In the genomic region with DNA sequence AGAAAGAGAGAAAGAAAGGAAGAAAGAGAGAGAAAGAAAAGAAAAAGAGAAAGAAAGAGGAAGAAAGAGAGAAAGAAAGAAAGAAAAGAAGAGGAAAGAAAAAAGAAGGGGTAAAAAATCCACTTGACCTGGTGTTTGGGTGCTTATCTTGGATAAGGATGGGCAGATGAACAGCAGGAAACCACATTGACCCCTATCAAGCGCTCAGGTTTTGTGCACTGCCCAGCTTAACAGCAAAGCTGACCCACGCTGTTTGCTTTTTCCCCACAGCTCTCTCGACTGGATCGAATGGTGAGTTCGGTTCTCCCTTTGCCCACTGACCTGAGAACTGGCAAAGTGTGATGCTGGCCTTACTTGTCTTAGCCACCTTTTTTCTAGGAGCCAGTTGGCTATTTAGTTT, we compare ENCODE assay signal across 29 mouse cellular contexts. TPM values are rescaled to one million over a fixed set of nuclear protein-coding genes. Genes with fewer than 3 reads are reported as not detected.
DNase-seq lines count a peak whose midpoint lies in the region; ATAC-seq and TF ChIP-seq lines count a peak whose summit lies in the region.
"Had no signal": no experiment of that assay in that cellular context is flagged by ENCODE, and none has a peak within 500 bp of the region (broad histone marks: within the 10 kb centered on the region; RNA-seq: fewer than 3 reads in every experiment).

No protein-coding gene starts in this region.

- no peak for ATAC-seq in megakaryocyte, adult 5-6 weeks (ENCODE audit: poor library complexity, severe bottlenecking)
- no peak for ATAC-seq in liver, embryonic 12.5 days
- ATAC-seq in megakaryocyte-erythroid progenitor cell, adult 5-6 weeks (replicated peaks; ENCODE audit: low FRiP score, low TSS enrichment, poor library complexity, severe bottlenecking) = peak; percentile 47
- ATAC-seq: activated CD4-positive, CD25-positive, alpha-beta regulatory T cell, adult 4 months; CD4-positive, CD25-positive, alpha-beta regulatory T cell, adult 4 months; forebrain, embryonic 13.5 days; hindbrain, embryonic 16.5 days had no signal

- 9% methylated on average over 5 of the region's 5 CpGs for WGBS in liver, embryonic 12.5 days (ENCODE audit: insufficient replicate concordance)

- H3K4me3 ChIP-seq in megakaryocyte, embryonic 14.5 days (replicated peaks) = peak overlapping the region; percentile 11
- no peak overlapping the region for H3K4me3 ChIP-seq in MEL (ENCODE audit: control insufficient read depth in 1 of 2, insufficient read depth in 1 of 2, low read depth in 2 of 2, low read length in 2 of 2)
- 0 out of 2 replicates have a peak overlapping the region, but pooled peaks have one; percentile 6 for H3K4me3 ChIP-seq in liver, embryonic 12.5 days
- H3K4me3 ChIP-seq: embryonic facial prominence, embryonic 10.5 days; embryonic facial prominence, embryonic 13.5 days; erythroblast, embryonic 14.5 days; forebrain, embryonic 10.5 days; forebrain, embryonic 13.5 days; heart, embryonic 12.5 days; heart, embryonic 15.5 days; hindbrain, embryonic 10.5 days; hindbrain, embryonic 13.5 days had no signal

- no peak overlapping the region for H3K9ac ChIP-seq in MEL (ENCODE audit: control insufficient read depth, low read depth, low read length, poor library complexity, severe bottlenecking)
- H3K9ac ChIP-seq in liver, embryonic 12.5 days = peak overlapping the region; percentile 35; the same call in 1 of the 2 replicates
- H3K9ac ChIP-seq: forebrain, embryonic 13.5 days; heart, embryonic 12.5 days; heart, embryonic 15.5 days; hindbrain, embryonic 13.5 days had no signal

- H3K4me2 ChIP-seq in liver, embryonic 12.5 days = peak overlapping the region; percentile 42
- H3K4me2 ChIP-seq: embryonic facial prominence, embryonic 13.5 days; forebrain, embryonic 13.5 days; heart, embryonic 12.5 days; heart, embryonic 15.5 days; hindbrain, embryonic 13.5 days had no signal

- H3K27ac ChIP-seq in MEL (ENCODE audit: control insufficient read depth, low read depth, low read length) = no peak overlapping the region
- no peak overlapping the region for H3K27ac ChIP-seq in liver, embryonic 12.5 days
- H3K27ac ChIP-seq: embryonic facial prominence, embryonic 10.5 days; forebrain, embryonic 10.5 days; forebrain, embryonic 13.5 days; heart, embryonic 15.5 days; hindbrain, embryonic 10.5 days; hindbrain, embryonic 13.5 days had no signal

- TF ChIP-seq POLR2A in MEL (IDR thresholded peaks at IDR 0.05; ENCODE audit: control insufficient read depth in 1 of 2, insufficient read depth in 1 of 2, low read depth in 1 of 2, low read length in 2 of 2, poor library complexity in 1 of 2) = no peak

- no peaks in the 10 kb centered on the region for H3K79me2 ChIP-seq in MEL (ENCODE audit: control insufficient read depth, insufficient read depth, low read length, poor library complexity)

- DNase-seq in MEL (ENCODE audit: low read depth, low spot score) = no peak
- DNase-seq in adrenal gland, postnatal 10 days = no peak
- no peak for DNase-seq in gastrocnemius, adult 18-20 months (ENCODE audit: low spot score)
- DNase-seq: adrenal gland, adult 8-10 months; adrenal gland, postnatal 36 days; cerebellum, adult 11 months; cerebellum, adult 2 months; cerebellum, adult 9-11 months; embryo, embryonic 11 days; gastrocnemius, postnatal 25 days; heart, adult 18-20 months; heart, postnatal 10 days; heart, postnatal 36 days had no signal

- no peaks in the 10 kb centered on the region for H3K9me3 ChIP-seq in megakaryocyte, embryonic 14.5 days
- no peaks in the 10 kb centered on the region for H3K9me3 ChIP-seq in MEL (replicated peaks; ENCODE audit: insufficient read depth, low read length)
- H3K9me3 ChIP-seq in liver, embryonic 12.5 days (replicated peaks) = no peaks in the 10 kb centered on the region
- H3K9me3 ChIP-seq: embryonic facial prominence, embryonic 10.5 days; embryonic facial prominence, embryonic 13.5 days; forebrain, embryonic 10.5 days; forebrain, embryonic 13.5 days; heart, embryonic 12.5 days; heart, embryonic 15.5 days; hindbrain, embryonic 10.5 days; hindbrain, embryonic 13.5 days had no signal

- H3K4me1 ChIP-seq in megakaryocyte, embryonic 14.5 days = peaks cover 27% of the 10 kb centered on the region
- H3K4me1 ChIP-seq in MEL (ENCODE audit: control insufficient read depth in 1 of 2, insufficient read depth in 2 of 2, low read length in 2 of 2) = peaks cover 0 to 3% of the 10 kb centered on the region in 2 experiments; a peak in 1 of 4 replicates
- H3K4me1 ChIP-seq in liver, embryonic 12.5 days = peaks cover 25% of the 10 kb centered on the region
- H3K4me1 ChIP-seq: embryonic facial prominence, embryonic 10.5 days; embryonic facial prominence, embryonic 13.5 days; forebrain, embryonic 10.5 days; forebrain, embryonic 13.5 days; heart, embryonic 12.5 days; heart, embryonic 15.5 days; hindbrain, embryonic 10.5 days; hindbrain, embryonic 13.5 days had no signal

- TF ChIP-seq EP300 in MEL (IDR thresholded peaks at IDR 0.05; ENCODE audit: low read depth in 1 of 2, low read length in 2 of 2) = peak in 1 of 2 experiments; percentile 32; a peak in 1 of 4 replicates

- peaks cover 67% of the 10 kb centered on the region for H3K36me3 ChIP-seq in megakaryocyte, embryonic 14.5 days (replicated peaks; ENCODE audit: low read length)
- H3K36me3 ChIP-seq in MEL (ENCODE audit: control insufficient read depth in 1 of 2, insufficient read depth in 2 of 2, low read length in 2 of 2) = no peaks in the 10 kb centered on the region
- no peaks in the 10 kb centered on the region for H3K36me3 ChIP-seq in liver, embryonic 12.5 days
- H3K36me3 ChIP-seq: embryonic facial prominence, embryonic 10.5 days; embryonic facial prominence, embryonic 13.5 days; forebrain, embryonic 10.5 days; hindbrain, embryonic 10.5 days; hindbrain, embryonic 13.5 days had no signal

- TF ChIP-seq RAD21 in MEL (IDR thresholded peaks at IDR 0.05; ENCODE audit: low read depth, low read length) = no peak

- H3K27me3 ChIP-seq in megakaryocyte, embryonic 14.5 days (replicated peaks) = no peaks in the 10 kb centered on the region
- H3K27me3 ChIP-seq in MEL (ENCODE audit: control insufficient read depth in 1 of 2, insufficient read depth in 2 of 2, low read length in 2 of 2) = no peaks in the 10 kb centered on the region
- no peaks in the 10 kb centered on the region for H3K27me3 ChIP-seq in liver, embryonic 12.5 days (replicated peaks)
- H3K27me3 ChIP-seq: embryonic facial prominence, embryonic 13.5 days; forebrain, embryonic 13.5 days; heart, embryonic 12.5 days; heart, embryonic 15.5 days; hindbrain, embryonic 13.5 days had no signal

- no peak for TF ChIP-seq CTCF in MEL (IDR thresholded peaks at IDR 0.05 in 2 of 3, conservative IDR thresholded peaks at IDR 0.05 in 1 of 3; ENCODE audit: control insufficient read depth in 1 of 3, insufficient read depth in 1 of 3, low read depth in 2 of 3, low read length in 3 of 3, poor library complexity in 1 of 3, severe bottlenecking in 1 of 3)

TF ChIP-seq in MEL, 35 proteins besides CTCF, POLR2A, EP300 and RAD21:
- TF ChIP-seq MAX (IDR thresholded peaks at IDR 0.05; ENCODE audit: low read length) = no peak
- TF ChIP-seq TAL1 (IDR thresholded peaks at IDR 0.05; ENCODE audit: low read length) = peak; percentile 29; the same call in 1 of the 2 replicates

RNA-seq across cellular contexts. Expression of a gene that starts 36.8 kb away (rescaled TPM):
- polyA plus RNA-seq in megakaryocyte, embryonic 14.5 days (2012; ENCODE audit: insufficient read depth, low replicate concordance) = 5.3 and 6.5 TPM in 2 replicates
- total RNA-seq in megakaryocyte, adult 5-6 weeks (2015) = 2.3 and 2.7 TPM in 2 replicates
- 3.1 and 3.8 TPM in 2 replicates for total RNA-seq in megakaryocyte, adult 5-6 weeks (2017)
- 2.7 and 3.1 TPM in 2 replicates for total RNA-seq in MEL (2012; rRNA removed)
- 1 to 10 TPM in 1 of 2 experiments, not detected in 1; 9.5 TPM for polyA plus RNA-seq in MEL (2012; ENCODE audit: insufficient read depth in 1 of 2, insufficient read length in 2 of 2, low read depth in 1 of 2, low replicate concordance in 2 of 2, missing spikeins in 1 of 2)
- 5.6 and 6.6 TPM in 2 replicates for polyA plus RNA-seq in liver, embryonic 12.5 days (2016; fragmentation: Nextera tagmentation; extraction: Ambion mirVana)
- 39.3 and 41.9 TPM in 2 replicates for total RNA-seq in megakaryocyte-erythroid progenitor cell, adult 5-6 weeks (2014; fragmentation: Nextera tagmentation)
- total RNA-seq in megakaryocyte-erythroid progenitor cell, adult 5-6 weeks (2017) = 58.8 and 64.9 TPM in 2 replicates
- 10 to 100 TPM; 15.9 to 18.7 TPM for total RNA-seq in adrenal gland, postnatal 10 days (2021)
- total RNA-seq in gastrocnemius, adult 18-20 months (2021) = 1 to 10 TPM; 5.0 to 6.7 TPM

Comparison
In these comparisons a context has a peak if more than half of its experiments do, and no peak if none do; other contexts are left out.
1. H3K4me3 ChIP-seq: peak in megakaryocyte, embryonic 14.5 days (single experiment) and liver, embryonic 12.5 days (single experiment); none in MEL (0 of 2).